Mouse (Mus musculus): Measurements from ENCODE around the gene Gps2.

Gps2 gene

GRCm38 (mm10) chr11:69886907-69887635, 26.6 kb upstream of the Gps2 start:
- no peak for DNase-seq (ENCODE audit: low spot score in 2 of 2)

- DNase-seq (ENCODE audit: low spot score in 2 of 2): no peak
These were observed 22.2 kb upstream of the Gps2 start for GRCm38 (mm10) chr11:69891482-69891881.

- DNase-seq (ENCODE audit: low spot score in 2 of 2): no peak
These were observed 19.0 kb upstream of the Gps2 start for GRCm38 (mm10) chr11:69894671-69895070.

GRCm38 (mm10) chr11:69895291-69895690, 18.4 kb upstream of the Gps2 start, which contains the start of gene Acap1:
Gene Acap1 (minus strand): TSS chr11:69895539.
- no peak for DNase-seq (ENCODE audit: low spot score in 2 of 2)

- no peak for DNase-seq (ENCODE audit: low spot score in 2 of 2)
These were observed 13.8 kb upstream of the Gps2 start for GRCm38 (mm10) chr11:69899870-69900269.

- DNase-seq (ENCODE audit: low spot score in 2 of 2): peak; percentile 69 to 76
These were observed 12.9 kb upstream of the Gps2 start, which contains the start of the genes 2810408A11Rik and Neurl4 for GRCm38 (mm10) chr11:69900471-69901405. Gene 2810408A11Rik (minus strand): TSS chr11:69900987. Gene Neurl4 (plus strand): TSS chr11:69901072.

GRCm38 (mm10) chr11:69901406-69901846, 12.3 kb upstream of the Gps2 start:
- DNase-seq (ENCODE audit: low spot score in 2 of 2): peak; percentile 94

GRCm38 (mm10) chr11:69901993-69902392, 11.7 kb upstream of the Gps2 start:
- DNase-seq (ENCODE audit: low spot score in 2 of 2): no peak

GRCm38 (mm10) chr11:69902972-69903371, 10.7 kb upstream of the Gps2 start:
- DNase-seq (ENCODE audit: low spot score in 2 of 2): no peak

- DNase-seq (ENCODE audit: low spot score in 2 of 2): no peak
These were observed 9.4 kb upstream of the Gps2 start for GRCm38 (mm10) chr11:69904311-69904710.

GRCm38 (mm10) chr11:69908645-69909044, 5.0 kb upstream of the Gps2 start:
- DNase-seq (ENCODE audit: low spot score in 2 of 2): no peak

- no peak for DNase-seq (ENCODE audit: low spot score in 2 of 2)
These were observed 4.5 kb upstream of the Gps2 start for GRCm38 (mm10) chr11:69909174-69909573.

GRCm38 (mm10) chr11:69910177-69910576, 3.5 kb upstream of the Gps2 start:
- DNase-seq (ENCODE audit: low spot score in 2 of 2): no peak

- DNase-seq (ENCODE audit: low spot score in 2 of 2): no peak
These were observed 2.7 kb upstream of the Gps2 start for GRCm38 (mm10) chr11:69910781-69911560.

GRCm38 (mm10) chr11:69911701-69912100, 2.0 kb upstream of the Gps2 start:
- DNase-seq (ENCODE audit: low spot score in 2 of 2): no peak

GRCm38 (mm10) chr11:69912716-69913530, 765 bp upstream of the Gps2 start:
- DNase-seq (ENCODE audit: low spot score in 2 of 2): no peak

- DNase-seq (ENCODE audit: low spot score in 2 of 2): no peak
These were observed 680 bp downstream of the Gps2 start for GRCm38 (mm10) chr11:69914372-69914764.

- no peak for DNase-seq (ENCODE audit: low spot score in 2 of 2)
These were observed 1.3 kb downstream of the Gps2 start for GRCm38 (mm10) chr11:69914917-69915430.

- no peak for DNase-seq (ENCODE audit: low spot score in 2 of 2)
These were observed 2.3 kb downstream of the Gps2 start for GRCm38 (mm10) chr11:69915667-69916627.

All from frontal cortex, postnatal 25 days (tissue).